Mouse (Mus musculus) MEL (cell line): ENCODE results near the gene Zfp952. TPM values are rescaled to one million over a fixed set of nuclear protein-coding genes. Genes with fewer than 3 reads are reported as not detected.

Source experiments
- DNase-seq: peaks from one replicate; pipeline ENCODE4 v3.0.0; 2011; ENCODE audit warnings: low read depth, low spot score
- H3K27ac ChIP-seq: 2 replicates; pipeline ENCODE4 v1.5.1; 2012; ENCODE audit warnings: low read depth, mild to moderate bottlenecking, control low read depth, low read length, moderate library complexity; ENCODE audit not compliant: control insufficient read depth
- H3K27me3 ChIP-seq, 2 experiments: fragments of 150-350 bp in 1 of 2; sonication (generic) in 1 of 2; 2 replicates each; pipeline ENCODE4 v1.6.1; 2012; ENCODE audit warnings: low read length in 2 of 2, mild to moderate bottlenecking in 2 of 2, improper control_type of control experiment in 1 of 2, moderate library complexity in 1 of 2; ENCODE audit not compliant: insufficient read depth in 2 of 2, control insufficient read depth in 1 of 2
- H3K36me3 ChIP-seq, 2 experiments: 2 replicates each; pipeline ENCODE4 v1.6.1; 2012 to 2014; ENCODE audit warnings: low read length in 2 of 2, improper control_type of control experiment in 1 of 2, inconsistent platforms in 1 of 2, mild to moderate bottlenecking in 1 of 2; ENCODE audit not compliant: insufficient read depth in 2 of 2, control insufficient read depth in 1 of 2
- H3K4me1 ChIP-seq, 2 experiments: fragments of 150-350 bp in 1 of 2; sonication (generic) in 1 of 2; 2 replicates each; pipeline ENCODE4 v1.6.1; 2012; ENCODE audit warnings: low read length in 2 of 2, improper control_type of control experiment in 1 of 2, mild to moderate bottlenecking in 1 of 2; ENCODE audit not compliant: insufficient read depth in 2 of 2, control insufficient read depth in 1 of 2
- H3K4me3 ChIP-seq, 2 experiments: fragments of 150-350 bp in 1 of 2; sonication (generic) in 1 of 2; 2 replicates each; pipeline ENCODE4 v1.5.1; 2012; ENCODE audit warnings: low read depth in 2 of 2, low read length in 2 of 2, mild to moderate bottlenecking in 2 of 2, moderate library complexity in 2 of 2, control low read depth in 1 of 2, improper control_type of control experiment in 1 of 2; ENCODE audit not compliant: control insufficient read depth in 1 of 2, insufficient read depth in 1 of 2
- H3K79me2 ChIP-seq: 2 replicates; pipeline ENCODE4 v1.6.1; 2012; ENCODE audit warnings: mild to moderate bottlenecking, low read length, moderate library complexity; ENCODE audit not compliant: control insufficient read depth, poor library complexity, insufficient read depth
- H3K9ac ChIP-seq: 2 replicates; pipeline ENCODE4 v1.6.1; 2012; ENCODE audit warnings: low read depth, mild to moderate bottlenecking, control low read depth, low read length, moderate library complexity; ENCODE audit not compliant: control insufficient read depth, poor library complexity, severe bottlenecking
- H3K9me3 ChIP-seq: fragments of 150-350 bp; sonication (generic); replicated peaks from 2 replicates; pipeline ENCODE4 v1.6.1; 2012; ENCODE audit warnings: mild to moderate bottlenecking, low read length, improper control_type of control experiment, moderate library complexity; ENCODE audit not compliant: insufficient read depth
- CHD1 ChIP-seq: IDR thresholded peaks from 2 replicates; pipeline ENCODE4 v1.6.1; 2012; ENCODE audit warnings: low read depth, mild to moderate bottlenecking, inconsistent platforms, low read length, improper control_type of control experiment
- CHD2 ChIP-seq: IDR thresholded peaks from 2 replicates; pipeline ENCODE4 v1.6.1; 2011; ENCODE audit warnings: low read length, improper control_type of control experiment
- CTCF ChIP-seq, 3 experiments: IDR thresholded peaks in 2 of 3; conservative IDR thresholded peaks in 1 of 3; 2 replicates each; pipeline ENCODE4 v1.5.1; 2011 to 2012; ENCODE audit warnings: low read length in 3 of 3, low read depth in 2 of 3, mild to moderate bottlenecking in 2 of 3, improper control_type of control experiment in 1 of 3, inconsistent platforms in 1 of 3, mixed read lengths in 1 of 3, moderate library complexity in 1 of 3; ENCODE audit not compliant: control insufficient read depth in 1 of 3, insufficient read depth in 1 of 3, poor library complexity in 1 of 3, severe bottlenecking in 1 of 3
- ELF1 ChIP-seq: IDR thresholded peaks from 2 replicates; pipeline ENCODE4 v1.6.1; 2014; ENCODE audit warnings: low read depth, mild to moderate bottlenecking, inconsistent platforms, low read length, improper control_type of control experiment, moderate library complexity
- EP300 ChIP-seq, 2 experiments: IDR thresholded peaks; 2 replicates each; pipeline ENCODE4 v1.6.1; 2011; ENCODE audit warnings: improper control_type of control experiment in 2 of 2, low read length in 2 of 2, low read depth in 1 of 2, mild to moderate bottlenecking in 1 of 2
- ETS1 ChIP-seq: IDR thresholded peaks from 2 replicates; pipeline ENCODE4 v1.6.1; 2012; ENCODE audit warnings: low read depth, mild to moderate bottlenecking, inconsistent platforms, low read length, improper control_type of control experiment, moderate library complexity
- GABPA ChIP-seq: IDR thresholded peaks from 2 replicates; pipeline ENCODE4 v1.6.1; 2012; ENCODE audit warnings: low read depth, mild to moderate bottlenecking, inconsistent platforms, low read length, improper control_type of control experiment, moderate library complexity
- GATA1 ChIP-seq: IDR thresholded peaks from 2 replicates; pipeline ENCODE4 v1.6.1; 2011; ENCODE audit warnings: low read depth, low read length, improper control_type of control experiment
- JUND ChIP-seq: IDR thresholded peaks from 2 replicates; pipeline ENCODE4 v1.6.1; 2011; ENCODE audit warnings: low read depth, mild to moderate bottlenecking, improper control_type of control experiment, low read length
- KAT2A ChIP-seq: conservative IDR thresholded peaks from 2 replicates; pipeline ENCODE4 v1.6.1; 2012; ENCODE audit warnings: low read depth, low read length, improper control_type of control experiment, inconsistent platforms
- MAFK ChIP-seq: IDR thresholded peaks from 2 replicates; pipeline ENCODE4 v1.6.1; 2011; ENCODE audit warnings: low read depth, mild to moderate bottlenecking, low read length, improper control_type of control experiment, borderline replicate concordance
- MAX ChIP-seq: IDR thresholded peaks from 2 replicates; pipeline ENCODE4 v1.6.1; 2011; ENCODE audit warnings: low read length, improper control_type of control experiment
- MEF2A ChIP-seq: IDR thresholded peaks from 2 replicates; pipeline ENCODE4 v1.6.1; 2014; ENCODE audit warnings: low read depth, mild to moderate bottlenecking, inconsistent platforms, low read length, improper control_type of control experiment; ENCODE audit not compliant: poor library complexity, insufficient replicate concordance, severe bottlenecking; ENCODE audit errors: extremely low read depth
- MXI1 ChIP-seq: IDR thresholded peaks from 2 replicates; pipeline ENCODE4 v1.6.1; 2011; ENCODE audit warnings: mild to moderate bottlenecking, low read depth, low read length, improper control_type of control experiment
- MYB ChIP-seq: IDR thresholded peaks from 2 replicates; pipeline ENCODE4 v1.6.1; 2011; ENCODE audit warnings: mild to moderate bottlenecking, low read depth, low read length, improper control_type of control experiment
- MYC ChIP-seq: IDR thresholded peaks from 2 replicates; pipeline ENCODE4 v1.6.1; 2011; ENCODE audit warnings: low read depth, mild to moderate bottlenecking, low read length, improper control_type of control experiment, moderate library complexity
- NRF1 ChIP-seq: IDR thresholded peaks from 2 replicates; pipeline ENCODE4 v1.6.1; 2014; ENCODE audit warnings: low read depth, mild to moderate bottlenecking, inconsistent platforms, low read length, improper control_type of control experiment, moderate library complexity; ENCODE audit not compliant: poor library complexity, insufficient read depth, severe bottlenecking
- POLR2A ChIP-seq, 2 experiments: IDR thresholded peaks; 2 replicates each; pipeline ENCODE4 v1.6.1; 2011 to 2012; ENCODE audit warnings: low read length in 2 of 2, mild to moderate bottlenecking in 2 of 2, control low read depth in 1 of 2, improper control_type of control experiment in 1 of 2, low read depth in 1 of 2, moderate library complexity in 1 of 2; ENCODE audit not compliant: control insufficient read depth in 1 of 2, insufficient read depth in 1 of 2, poor library complexity in 1 of 2
- POLR2AphosphoS2 ChIP-seq: IDR thresholded peaks from 2 replicates; pipeline ENCODE4 v1.6.1; 2011; ENCODE audit warnings: low read length, improper control_type of control experiment
- POLR2AphosphoS5 ChIP-seq: IDR thresholded peaks from 2 replicates; pipeline ENCODE4 v1.6.1; 2012; ENCODE audit warnings: low read depth, borderline replicate concordance, mild to moderate bottlenecking, inconsistent platforms, low read length, moderate library complexity, mixed read lengths
- RAD21 ChIP-seq: IDR thresholded peaks from 2 replicates; pipeline ENCODE4 v1.6.1; 2011; ENCODE audit warnings: mild to moderate bottlenecking, low read depth, low read length, improper control_type of control experiment
- SIN3A ChIP-seq: IDR thresholded peaks from 2 replicates; pipeline ENCODE4 v1.6.1; 2012; ENCODE audit warnings: low read length, improper control_type of control experiment, inconsistent platforms
- TAL1 ChIP-seq: IDR thresholded peaks from 2 replicates; pipeline ENCODE4 v1.6.1; 2012; ENCODE audit warnings: mild to moderate bottlenecking, inconsistent platforms, low read length, moderate library complexity, mixed read lengths
- TBP ChIP-seq: IDR thresholded peaks from 2 replicates; pipeline ENCODE4 v1.8.0; 2011; ENCODE audit warnings: low read depth, low read length, improper control_type of control experiment
- USF1 ChIP-seq: IDR thresholded peaks from 2 replicates; pipeline ENCODE4 v1.6.1; 2014; ENCODE audit warnings: low read depth, mild to moderate bottlenecking, inconsistent platforms, low read length, improper control_type of control experiment, moderate library complexity
- USF2 ChIP-seq, 2 experiments: IDR thresholded peaks; 2 replicates each; pipeline ENCODE4 v1.6.1; 2011 to 2012; ENCODE audit warnings: improper control_type of control experiment in 2 of 2, low read length in 2 of 2, borderline replicate concordance in 1 of 2, inconsistent platforms in 1 of 2, low read depth in 1 of 2, mild to moderate bottlenecking in 1 of 2; ENCODE audit not compliant: insufficient read depth in 1 of 2
- ZC3H11A ChIP-seq: IDR thresholded peaks from 2 replicates; pipeline ENCODE4 v1.6.1; 2012; ENCODE audit warnings: low read depth, mild to moderate bottlenecking, inconsistent platforms, low read length, improper control_type of control experiment
- ZKSCAN1 ChIP-seq: IDR thresholded peaks from 2 replicates; pipeline ENCODE4 v1.6.1; 2012; ENCODE audit warnings: low read depth, mild to moderate bottlenecking, inconsistent platforms, low read length, improper control_type of control experiment, moderate library complexity
- ZMIZ1 ChIP-seq: IDR thresholded peaks from 2 replicates; pipeline ENCODE4 v1.6.1; 2012; ENCODE audit warnings: low read depth, mild to moderate bottlenecking, inconsistent platforms, low read length, improper control_type of control experiment, moderate library complexity
- polyA plus RNA-seq, 2 experiments: library from polyadenylated mRNA; stranded (reverse) in 1 of 2; unstranded in 1 of 2; fragments of >175 nt in 1 of 2; fragments of >200 nt in 1 of 2; gene quantifications; 2 replicates each; pipeline versions ENCODE4 v1.2.1 to v1.2.4; 2012; ENCODE audit warnings: low replicate concordance in 2 of 2, low read depth in 1 of 2; ENCODE audit not compliant: insufficient read length in 2 of 2, insufficient read depth in 1 of 2, missing spikeins in 1 of 2
- total RNA-seq: library from RNA; depleted of rRNA; stranded (reverse); fragments of 300-350 nt; gene quantifications from 2 replicates; pipeline ENCODE4 v1.2.3, GENCODE M21; 2012

The Zfp952 gene
- total and polyA plus RNA-seq, 3 experiments, result 2.9 to 4.7 TPM; not detected in 1

GRCm38 (mm10) chr17:32965253-32965622 lies 27.7 kb upstream of the Zfp952 start:
- Histone ChIP-seq H3K79me2 (peaks cover 25% of the 10 kb centered on the region), H3K36me3 (peaks cover 0 to 12% of the 10 kb centered on the region in 2 experiments; a peak in 2 of 4 replicates), H3K9me3 (no peaks in the 10 kb centered on the region), H3K27me3 (no peaks in the 10 kb centered on the region), H3K4me3 (peak overlapping the region; percentile 65 to 86), H3K27ac (peak overlapping the region; percentile 37), H3K4me1 (peaks cover 0 to 2% of the 10 kb centered on the region in 2 experiments; a peak in 2 of 4 replicates), H3K9ac (peak overlapping the region; percentile 52)
- no peak for TF ChIP-seq CTCF (IDR thresholded peaks at IDR 0.05 in 2 of 3, conservative IDR thresholded peaks at IDR 0.05 in 1 of 3; ENCODE audit: control insufficient read depth in 1 of 3, insufficient read depth in 1 of 3, low read depth in 2 of 3, low read length in 3 of 3, poor library complexity in 1 of 3, severe bottlenecking in 1 of 3)
- TF ChIP-seq POLR2A (IDR thresholded peaks at IDR 0.05; ENCODE audit: control insufficient read depth in 1 of 2, insufficient read depth in 1 of 2, low read depth in 1 of 2, low read length in 2 of 2, poor library complexity in 1 of 2), result peak in 1 of 2 experiments; percentile 47; a peak in 1 of 4 replicates
- DNase-seq, result no peak

- Histone ChIP-seq H3K4me1 (peaks cover 0 to 2% of the 10 kb centered on the region in 2 experiments; a peak in 2 of 4 replicates), H3K79me2 (peaks cover 25% of the 10 kb centered on the region), H3K4me3 (peak within 1 kb of the TSS; percentile 65 to 86), H3K9me3 (no peaks in the 10 kb centered on the region), H3K27me3 (no peaks in the 10 kb centered on the region), H3K36me3 (peaks cover 0 to 12% of the 10 kb centered on the region in 2 experiments; a peak in 2 of 4 replicates), H3K27ac (peak within 1 kb of the TSS; percentile 81), H3K9ac (peak within 1 kb of the TSS; percentile 82)
- DNase-seq, result peak; percentile 96
- TF ChIP-seq MYC (peak; percentile 88), POLR2A (IDR thresholded peaks at IDR 0.05; ENCODE audit: control insufficient read depth in 1 of 2, insufficient read depth in 1 of 2, low read depth in 1 of 2, low read length in 2 of 2, poor library complexity in 1 of 2) (peak; percentile 31 to 89; a peak in 3 of 4 replicates), ZMIZ1 (peak; percentile 63; the same call in 1 of the 2 replicates), NRF1 (no peak), ZKSCAN1 (no peak), TBP (peak; percentile 93), POLR2AphosphoS2 (peak; percentile 52; the same call in 1 of the 2 replicates), ELF1 (peak; percentile 90), MXI1 (peak; percentile 98), USF2 (IDR thresholded peaks at IDR 0.05; ENCODE audit: borderline replicate concordance in 1 of 2, insufficient read depth in 1 of 2, low read depth in 1 of 2, low read length in 2 of 2) (no peak), MAX (peak; percentile 84), TAL1 (peak; percentile 48), USF1 (peak; percentile 63; the same call in 1 of the 2 replicates), MYB (no peak), POLR2AphosphoS5 (no peak), MAFK (no peak), KAT2A (peak; percentile 58; the same call in 1 of the 2 replicates), GABPA (no peak), SIN3A (peak; percentile 93), ZC3H11A (no peak), ETS1 (no peak), CHD1 (no peak), JUND (no peak), CHD2 (peak; percentile 78; the same call in 1 of the 2 replicates), EP300 (IDR thresholded peaks at IDR 0.05; ENCODE audit: low read depth in 1 of 2, low read length in 2 of 2) (peak in 1 of 2 experiments; percentile 39; a peak in 2 of 4 replicates), MEF2A (no peak), CTCF (IDR thresholded peaks at IDR 0.05 in 2 of 3, conservative IDR thresholded peaks at IDR 0.05 in 1 of 3; ENCODE audit: control insufficient read depth in 1 of 3, insufficient read depth in 1 of 3, low read depth in 2 of 3, low read length in 3 of 3, poor library complexity in 1 of 3, severe bottlenecking in 1 of 3) (no peak), GATA1 (peak; percentile 64), RAD21 (no peak)
Measured at GRCm38 (mm10) chr17:32965623-32966290, 27.2 kb upstream of the Zfp952 start, which contains the start of gene Zfp472. Gene Zfp472 (plus strand): TSS chr17:32965814.
